Mouse (Mus musculus): ENCODE measurements around the gene Vmn1r9.

DNA sequence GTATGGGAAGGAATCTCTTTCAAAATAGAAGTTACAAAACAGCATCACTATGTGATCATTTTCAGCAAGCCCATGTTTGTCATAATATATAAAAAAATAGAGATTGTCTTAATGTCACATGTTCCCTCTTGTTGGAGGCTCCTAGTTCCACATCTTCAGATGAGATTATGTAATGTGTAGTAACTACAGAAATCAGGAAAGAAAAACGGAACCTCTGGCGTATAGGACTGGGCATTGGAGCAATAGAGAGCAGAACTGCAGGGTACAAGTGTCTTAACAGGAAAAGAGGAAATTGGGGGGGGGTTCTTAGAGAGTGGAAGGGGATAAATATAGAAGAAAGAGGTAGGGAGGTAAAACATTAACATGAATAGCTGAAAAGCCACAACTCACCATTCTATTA is 31.9 kb upstream of the Vmn1r9 start:
- TF ChIP-seq CTCF (IDR thresholded peaks at IDR 0.05; ENCODE audit: extremely low read depth, insufficient read depth, low read length) (no peak), POLR2A (IDR thresholded peaks at IDR 0.05; ENCODE audit: extremely low read depth, insufficient read depth, low read length) (no peak)
